Mouse (Mus musculus) adrenal gland, adult 8-10 months (tissue): ENCODE data around the gene Dchs1. TPM values are rescaled to one million over a fixed set of nuclear protein-coding genes. Genes with fewer than 3 reads are reported as not detected.

ENCODE experiments used
- total RNA-seq, 4 experiments: library from RNA; stranded (reverse); gene quantifications; 2 replicates each; pipeline ENCODE4 v1.2.4; 2022

The Dchs1 gene
- total RNA-seq, 4 experiments from 2014 or later = 7.4 to 9.8 (median 8.7) TPM

Other genes starting within 250 kb of the Dchs1 start
- 10 to 100 TPM; 47.3 to 54.3 (median 51.8) TPM for gene Smpd1, start 233.3 kb downstream of the Dchs1 start, total RNA-seq
- gene Apbb1, start 206.0 kb downstream of the Dchs1 start, total RNA-seq = 10 to 100 TPM; 17.3 to 30.8 (median 24.3) TPM
- gene Hpx, start 187.5 kb downstream of the Dchs1 start, total RNA-seq = 1 to 10 TPM in 1 of 4 experiments, under 1 TPM in 3; 0.52 to 1.3 (median 0.72) TPM
- gene Trim3, start 154.1 kb downstream of the Dchs1 start, total RNA-seq = 10 to 100 TPM; 24.0 to 50.0 (median 38.6) TPM
- gene Timm10b, start 147.6 kb downstream of the Dchs1 start, total RNA-seq = 100 to 1,000 TPM in 3 of 4 experiments, 10 to 100 TPM in 1; 73.6 to 158 (median 103) TPM
- gene Arfip2, start 147.2 kb downstream of the Dchs1 start, total RNA-seq = 10 to 100 TPM; 50.6 to 93.3 (median 68.0) TPM
- 10 to 100 TPM in 1 of 4 experiments, 1 to 10 TPM in 3; 6.4 to 14.4 (median 8.2) TPM for gene Gm45799, start 147.1 kb downstream of the Dchs1 start, total RNA-seq
- 1 to 10 TPM; 3.1 to 5.1 (median 4.0) TPM for gene Dnhd1, start 136.8 kb downstream of the Dchs1 start, total RNA-seq
- 100 to 1,000 TPM; 127 to 155 (median 137) TPM for gene Ilk, start 51.1 kb downstream of the Dchs1 start, total RNA-seq
- gene Rrp8, start 50.3 kb downstream of the Dchs1 start, total RNA-seq = 10 to 100 TPM; 18.3 to 29.6 (median 22.0) TPM
- gene Taf10, start 43.3 kb downstream of the Dchs1 start, total RNA-seq = 100 to 1,000 TPM; 198 to 224 (median 207) TPM
- gene Tpp1, start 35.4 kb downstream of the Dchs1 start, total RNA-seq = 100 to 1,000 TPM; 121 to 139 (median 132) TPM
- gene Mrpl17, start 23.4 kb upstream of the Dchs1 start, total RNA-seq = 100 to 1,000 TPM; 157 to 184 (median 171) TPM
- 10 to 100 TPM in 1 of 4 experiments, 1 to 10 TPM in 3; 6.0 to 17.1 (median 8.4) TPM for gene Gm4070, start 166.3 kb upstream of the Dchs1 start, total RNA-seq